Mouse (Mus musculus) inflammation-experienced regulatory T-cells (primary cell): Measurements from ENCODE around the gene Spesp1. TPM values are rescaled to one million over a fixed set of nuclear protein-coding genes. Genes with fewer than 3 reads are reported as not detected.

Experiments
- polyA plus RNA-seq, 2 experiments: library from polyadenylated mRNA; unstranded; fragments of 100-300 nt; shearing (Covaris generic); gene quantifications; one replicate each; pipeline ENCODE4 v1.2.1; 2017

Spesp1 gene
- polyA plus RNA-seq = under 1 TPM in 1 of 2 experiments, not detected in 1; 0.08 TPM

GRCm38 (mm10) chr9:62281991-62282390 lies at the start of gene Spesp1:
TSS of gene Spesp1 (minus strand) at chr9:62282208.

Other genes with a start within 250 kb of the Spesp1 start
- 10 to 100 TPM in 1 of 2 experiments, 1 to 10 TPM in 1; 6.1 to 10.6 TPM for gene Glce, start 159.6 kb downstream of the Spesp1 start, polyA plus RNA-seq
- 10 to 100 TPM; 66.7 to 72.2 TPM for gene Anp32a, start 59.1 kb upstream of the Spesp1 start, polyA plus RNA-seq